Mouse (Mus musculus) ES-E14 (cell line): ENCODE measurements around the gene Dennd1a.

Experiments used
- HCFC1 ChIP-seq: IDR thresholded peaks from 2 replicates; pipeline ENCODE4 v1.6.1; 2012; ENCODE audit warnings: low read length, inconsistent platforms, borderline replicate concordance; ENCODE audit not compliant: insufficient read depth
- MAFK ChIP-seq: IDR thresholded peaks from 2 replicates; pipeline ENCODE4 v1.6.1; 2014; ENCODE audit warnings: mild to moderate bottlenecking, low read depth, low read length, inconsistent platforms; ENCODE audit not compliant: insufficient read depth
- ZC3H11A ChIP-seq: IDR thresholded peaks from 2 replicates; pipeline ENCODE4 v1.6.1; 2012; ENCODE audit warnings: low read depth, mild to moderate bottlenecking, inconsistent platforms, low read length, borderline replicate concordance

DNA sequence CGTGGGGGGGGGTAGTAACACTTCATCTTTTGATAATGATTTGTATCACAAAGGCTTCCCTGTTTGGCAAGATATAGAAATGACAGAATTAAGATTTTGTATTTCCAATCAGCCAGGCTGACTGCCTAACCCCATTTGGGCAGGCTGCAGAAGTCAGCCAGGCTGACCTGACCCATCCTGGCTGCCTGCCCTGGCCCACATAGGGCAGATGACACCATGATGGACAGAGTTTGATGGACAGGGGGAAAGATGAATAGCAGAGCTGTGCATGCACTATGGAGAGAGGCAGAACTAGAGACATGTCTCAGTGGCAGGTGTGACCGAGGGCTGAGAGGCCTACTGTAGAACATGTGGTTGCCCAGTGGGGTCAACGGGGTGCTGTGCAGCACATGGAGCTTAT, 203.9 kb downstream of the Dennd1a start:
- no peak for TF ChIP-seq MAFK
- TF ChIP-seq HCFC1, result no peak
- no peak for TF ChIP-seq ZC3H11A
